Mouse (Mus musculus) heart, postnatal 0 days (tissue): Measurements from ENCODE around the gene Stxbp6.

Experiments used
- CTCF ChIP-seq: IDR thresholded peaks from 2 replicates; pipeline ENCODE4 v1.5.1; 2016; ENCODE audit warnings: antibody characterized with exemption, control low read depth, low read depth
- EP300 ChIP-seq: IDR thresholded peaks from 2 replicates; pipeline ENCODE4 v1.6.1; 2016; ENCODE audit warnings: antibody characterized with exemption, low read depth

DNA sequence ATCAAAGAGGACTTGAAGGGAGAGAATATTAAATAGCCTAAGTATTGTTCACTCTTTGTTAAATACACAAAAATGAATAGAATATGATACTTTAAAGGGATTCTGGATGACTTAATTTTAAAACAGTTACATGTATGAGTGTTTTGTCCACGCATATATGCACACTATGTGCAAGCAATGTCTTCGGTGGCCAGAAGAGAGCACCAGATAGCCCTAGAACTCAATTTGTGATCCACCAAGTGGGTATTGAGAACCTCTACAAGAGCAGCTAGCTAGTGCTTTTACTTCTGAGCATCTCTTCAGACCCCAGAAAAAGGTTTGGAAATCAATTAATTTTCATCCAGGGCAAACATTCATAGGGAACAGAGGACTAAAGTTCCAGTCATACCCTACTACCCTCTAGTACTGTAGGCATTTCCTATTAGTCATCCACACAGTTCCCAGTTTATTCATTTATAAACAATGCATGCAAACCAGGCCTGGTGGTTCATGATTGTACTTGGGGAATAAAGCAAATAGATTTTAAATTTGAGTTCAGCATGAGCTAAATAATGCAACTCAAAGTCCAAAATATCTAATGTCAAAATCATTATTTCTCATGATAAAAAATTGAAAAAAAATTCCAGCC lies 64.4 kb downstream of the Stxbp6 start:
- TF ChIP-seq CTCF, result no peak; the same call in 1 of the 2 replicates
- no peak for TF ChIP-seq EP300
